Mouse (Mus musculus) liver, embryonic 16.5 days (tissue): ENCODE results near the gene Slc3a1. TPM values are rescaled to one million over a fixed set of nuclear protein-coding genes. Genes with fewer than 3 reads are reported as not detected.

Experiments
- ATAC-seq: fragments of 200-750 bp; cut with Nextera tagmentation; 2 replicates; pipeline ENCODE4 v1.8.0; 2017; ENCODE audit warnings: low read depth, mild to moderate bottlenecking, moderate number of reproducible peaks, moderate library complexity
- H3K27ac ChIP-seq: fragments of 300-500 bp; sonication (generic); 2 replicates; pipeline ENCODE4 v1.5.1; 2014; ENCODE audit warnings: mild to moderate bottlenecking, low read length
- H3K27me3 ChIP-seq: fragments of 300-500 bp; sonication (generic); 2 replicates; pipeline ENCODE4 v1.6.1; 2014; ENCODE audit warnings: low read depth, low read length, mixed read lengths; ENCODE audit not compliant: control insufficient read depth, insufficient read depth
- H3K36me3 ChIP-seq: fragments of 300-500 bp; sonication (generic); 2 replicates; pipeline ENCODE4 v1.6.1; 2014; ENCODE audit warnings: mild to moderate bottlenecking; ENCODE audit not compliant: control insufficient read depth, insufficient read depth
- H3K4me1 ChIP-seq: fragments of 300-500 bp; sonication (generic); 2 replicates; pipeline ENCODE4 v1.6.1; 2014; ENCODE audit warnings: low read depth, low read length, mixed read lengths; ENCODE audit not compliant: control insufficient read depth
- H3K4me2 ChIP-seq: fragments of 300-500 bp; sonication (generic); 2 replicates; pipeline ENCODE4 v1.6.1; 2014; ENCODE audit warnings: low read depth, low read length, mixed read lengths
- H3K4me3 ChIP-seq: fragments of 300-500 bp; sonication (generic); 2 replicates; pipeline ENCODE4 v1.5.1; 2014; ENCODE audit warnings: low read depth, mild to moderate bottlenecking, low read length
- H3K9ac ChIP-seq: fragments of 300-500 bp; sonication (generic); 2 replicates; pipeline ENCODE4 v1.6.1; 2014; ENCODE audit warnings: low read depth, low read length
- H3K9me3 ChIP-seq: fragments of 300-500 bp; sonication (generic); replicated peaks from 2 replicates; pipeline ENCODE4 v1.6.1; 2016; ENCODE audit warnings: low read length; ENCODE audit not compliant: control insufficient read depth
- WGBS: fragments of 180-500 bp; shearing (Covaris S2); extraction: QIAGEN DNeasy Blood & Tissue Kit; methylation state at CpG from one replicate; pipeline ENCODE4 v1.1.7; 2014; ENCODE audit not compliant: insufficient replicate concordance; 5-methylcytosine and 5-hydroxymethylcytosine counted together
- polyA plus RNA-seq: library from polyadenylated mRNA; unstranded; fragments of >200 nt; fragmentation: Nextera tagmentation; extraction: Ambion mirVana; gene quantifications from 2 replicates; pipeline ENCODE4 v1.2.1, GENCODE M21; 2015

Slc3a1 gene
- polyA plus RNA-seq, 1 experiment from 2014 or later, result 8.4 TPM

DNA sequence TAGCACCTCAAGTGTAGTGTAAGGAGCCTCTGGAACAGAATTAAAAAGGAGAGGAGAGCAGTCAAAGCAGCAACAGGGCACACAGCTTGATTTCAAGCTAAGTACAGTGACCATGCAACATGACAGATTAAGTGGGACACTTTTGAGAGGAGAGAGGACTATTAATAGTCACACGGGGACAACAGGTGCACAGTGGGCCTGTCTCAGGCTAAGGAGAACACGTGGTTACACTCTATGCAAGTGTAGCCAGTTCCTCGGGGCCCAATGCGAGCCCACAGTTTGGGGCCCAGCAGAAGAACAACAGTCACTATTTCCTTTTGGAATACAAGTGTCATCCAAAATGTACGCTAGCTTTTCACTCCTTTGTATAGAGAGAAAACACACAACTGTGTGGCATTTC lies 59.4 kb downstream of the Slc3a1 start:
- Histone ChIP-seq H3K4me1 (peaks cover 11% of the 10 kb centered on the region), H3K27ac (no peak overlapping the region), H3K9ac (no peak overlapping the region), H3K4me2 (no peak overlapping the region), H3K36me3 (no peaks in the 10 kb centered on the region), H3K27me3 (no peaks in the 10 kb centered on the region), H3K9me3 (no peaks in the 10 kb centered on the region), H3K4me3 (no peak overlapping the region)
- 71% methylated on average over 5 of the region's 5 CpGs for WGBS
- ATAC-seq, result no peak

DNA sequence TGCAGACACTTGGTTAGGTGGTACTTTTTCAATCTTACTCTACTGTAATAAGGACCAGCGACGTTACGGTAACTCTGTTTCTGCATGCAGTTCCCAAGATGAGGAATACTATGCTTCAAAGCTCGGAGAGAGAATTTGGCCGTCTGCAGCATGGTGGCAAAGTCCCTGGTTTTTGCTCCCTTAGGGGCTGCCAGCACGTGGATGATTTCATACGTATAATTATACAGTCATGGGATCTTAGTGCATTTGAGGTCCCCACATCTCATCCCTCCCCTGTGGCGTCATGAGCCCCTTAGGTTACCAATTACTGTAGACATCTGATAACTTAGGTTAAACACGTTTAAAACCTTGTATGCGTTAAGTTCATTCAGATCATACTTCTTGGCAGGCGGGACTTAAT lies 60.2 kb downstream of the Slc3a1 start:
- 81% methylated on average over 11 of the region's 11 CpGs for WGBS
- ATAC-seq, result no peak
- Histone ChIP-seq H3K27me3 (no peaks in the 10 kb centered on the region), H3K9ac (no peak overlapping the region), H3K4me1 (peaks cover 11% of the 10 kb centered on the region), H3K27ac (no peak overlapping the region), H3K4me3 (no peak overlapping the region), H3K4me2 (no peak overlapping the region), H3K9me3 (no peaks in the 10 kb centered on the region), H3K36me3 (no peaks in the 10 kb centered on the region)

DNA sequence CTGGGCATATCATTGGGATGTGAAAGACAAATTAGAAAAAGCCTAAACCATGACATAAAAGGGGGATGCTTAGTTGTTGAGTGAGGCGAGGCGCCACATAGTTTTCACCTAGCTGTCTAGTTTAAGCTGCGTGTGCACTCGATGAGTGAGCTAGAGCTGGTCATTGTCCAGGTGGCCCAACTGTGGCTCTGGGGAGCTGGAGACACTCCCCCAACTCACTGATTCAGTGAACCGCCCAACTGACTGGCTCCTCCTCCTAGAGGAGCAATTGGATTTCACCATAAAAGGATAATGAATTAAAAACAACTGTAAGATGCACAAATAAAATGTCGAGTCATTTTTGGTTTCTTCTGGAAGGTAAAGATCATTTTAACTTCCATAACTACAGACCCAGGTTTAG lies 60.8 kb downstream of the Slc3a1 start:
- peak overlapping the region; percentile 91 for H3K4me2 ChIP-seq
- 55% methylated on average over 6 of the region's 6 CpGs for WGBS
- H3K9ac ChIP-seq, result no peak overlapping the region; the same call in 1 of the 2 replicates
- H3K4me3 ChIP-seq, result peak overlapping the region; percentile 86
- no peaks in the 10 kb centered on the region for H3K36me3 ChIP-seq
- no peaks in the 10 kb centered on the region for H3K9me3 ChIP-seq
- no peak for ATAC-seq
- no peak overlapping the region for H3K27ac ChIP-seq
- H3K27me3 ChIP-seq, result no peaks in the 10 kb centered on the region
- peaks cover 11% of the 10 kb centered on the region for H3K4me1 ChIP-seq

DNA sequence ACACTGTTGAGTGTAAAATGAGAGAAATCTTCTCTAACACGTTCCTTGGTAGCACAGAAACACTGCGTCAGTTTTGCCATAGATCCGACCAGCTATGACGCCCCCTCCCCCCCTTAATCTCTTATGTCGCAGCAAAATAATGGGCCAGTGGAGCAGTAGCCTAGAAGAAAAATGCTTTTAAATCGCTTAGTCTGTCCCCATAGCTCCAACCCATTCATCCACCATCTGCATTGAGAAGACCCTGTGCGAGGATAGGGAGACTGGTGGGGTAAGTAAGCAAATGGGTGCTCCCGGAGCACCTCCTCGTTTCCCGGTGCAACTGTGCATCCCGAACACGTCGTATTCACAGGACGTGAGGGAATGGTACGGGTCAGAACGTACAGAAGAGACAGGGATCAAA lies 61.4 kb downstream of the Slc3a1 start:
- Histone ChIP-seq H3K4me3 (peak overlapping the region; percentile 86), H3K4me1 (peaks cover 11% of the 10 kb centered on the region), H3K36me3 (no peaks in the 10 kb centered on the region), H3K9me3 (no peaks in the 10 kb centered on the region), H3K27ac (peak overlapping the region; percentile 64), H3K27me3 (no peaks in the 10 kb centered on the region), H3K4me2 (peak overlapping the region; percentile 91), H3K9ac (peak overlapping the region; percentile 73)
- WGBS, result under 1% methylated on average over 16 of the region's 16 CpGs
- no peak for ATAC-seq

DNA sequence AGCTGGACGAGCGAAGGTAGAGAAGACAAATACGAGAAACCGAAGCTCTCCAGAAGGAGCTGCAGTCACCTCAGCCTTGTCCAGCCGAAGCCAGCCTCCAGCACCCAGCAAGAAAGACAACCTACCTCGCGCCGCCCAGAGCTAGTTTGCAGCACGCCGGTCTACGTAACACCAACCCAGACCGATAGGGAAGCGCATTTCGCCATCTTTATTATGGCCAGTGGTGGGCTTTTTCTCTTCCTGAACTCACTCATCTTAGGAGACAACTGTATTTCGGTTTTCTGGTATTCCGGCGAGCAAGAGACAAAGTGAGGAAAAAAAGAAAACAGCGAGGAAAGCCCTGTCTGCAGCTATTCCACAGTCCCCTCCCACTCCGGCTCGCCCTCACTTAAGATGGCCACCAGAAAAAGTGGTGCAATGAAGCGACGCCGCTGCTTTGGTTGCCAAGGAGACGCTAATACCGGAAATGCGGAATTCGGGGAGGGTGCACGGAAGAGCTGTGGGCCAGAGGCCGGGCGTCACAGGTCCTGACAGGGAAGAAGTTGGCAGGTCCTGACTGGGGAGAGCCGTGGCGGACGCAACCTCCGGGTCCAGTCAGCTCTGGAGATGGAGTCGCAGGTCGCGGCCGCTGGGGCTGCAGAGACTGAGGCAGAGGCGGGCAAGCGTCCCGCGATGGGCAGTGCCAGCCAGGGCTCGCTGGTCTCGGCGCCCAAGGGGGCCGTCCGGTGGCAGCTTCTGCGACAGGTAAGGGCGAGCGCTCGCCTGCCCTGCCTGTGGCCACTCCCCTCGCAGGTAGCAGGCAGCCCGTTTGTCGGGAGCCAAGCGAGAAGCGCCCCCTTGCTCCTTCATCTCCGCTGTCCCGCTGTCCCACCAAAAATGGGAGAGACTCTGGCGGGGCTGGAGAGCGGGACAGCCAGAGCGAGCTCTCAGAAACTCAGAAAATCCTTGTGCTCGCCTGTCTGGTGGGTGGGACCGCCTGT lies 62.2 kb downstream of the Slc3a1 start, which contains the start of the genes Prepl and Camkmt:
Gene Prepl, minus strand, starts transcription at position 122 of the 980 bp plus-strand sequence.
Gene Camkmt, plus strand, starts transcription at position 433 of the 980 bp plus-strand sequence.
- H3K4me2 ChIP-seq, result peak within 1 kb of the TSS; percentile 91
- under 1% methylated on average over 63 of the region's 63 CpGs for WGBS

DNA sequence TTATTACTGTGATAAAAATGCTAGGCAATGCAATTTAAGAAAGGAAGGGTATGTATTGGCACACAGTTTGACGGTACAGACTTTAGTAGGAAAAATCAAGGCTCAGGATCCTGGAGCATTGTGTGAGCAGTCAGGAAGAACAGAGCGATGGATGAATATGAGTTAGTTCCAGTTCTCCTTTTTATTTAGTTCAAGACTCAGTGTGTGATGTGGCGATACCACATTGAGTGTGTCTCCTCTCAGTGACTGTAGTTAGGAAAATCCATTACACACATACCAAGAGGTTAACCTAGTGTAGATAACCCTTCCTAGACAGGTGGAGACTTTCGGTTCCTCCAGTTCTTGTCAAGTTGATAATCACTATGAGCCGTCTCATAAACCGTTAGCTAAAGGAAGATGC lies 63.6 kb downstream of the Slc3a1 start:
- H3K4me3 ChIP-seq, result no peak overlapping the region
- no peaks in the 10 kb centered on the region for H3K36me3 ChIP-seq
- 82% methylated on average over 6 of the region's 6 CpGs for WGBS
- H3K4me2 ChIP-seq, result no peak overlapping the region
- H3K9ac ChIP-seq, result no peak overlapping the region
- no peak for ATAC-seq
- H3K27ac ChIP-seq, result no peak overlapping the region
- H3K9me3 ChIP-seq, result no peaks in the 10 kb centered on the region
- H3K4me1 ChIP-seq, result peaks cover 11% of the 10 kb centered on the region
- H3K27me3 ChIP-seq, result no peaks in the 10 kb centered on the region

More for the DNA sequence above, 62.2 kb downstream of the Slc3a1 start, which contains the start of the genes Prepl and Camkmt:
- H3K27me3 ChIP-seq, result no peaks in the 10 kb centered on the region
- no peaks in the 10 kb centered on the region for H3K9me3 ChIP-seq
- no peaks in the 10 kb centered on the region for H3K36me3 ChIP-seq
- ATAC-seq, result peak; percentile 98
- H3K27ac ChIP-seq, result peak within 1 kb of the TSS; percentile 78
- H3K4me1 ChIP-seq, result peaks cover 11% of the 10 kb centered on the region
- peak within 1 kb of the TSS; percentile 78 for H3K9ac ChIP-seq
- H3K4me3 ChIP-seq, result peak within 1 kb of the TSS; percentile 86

DNA sequence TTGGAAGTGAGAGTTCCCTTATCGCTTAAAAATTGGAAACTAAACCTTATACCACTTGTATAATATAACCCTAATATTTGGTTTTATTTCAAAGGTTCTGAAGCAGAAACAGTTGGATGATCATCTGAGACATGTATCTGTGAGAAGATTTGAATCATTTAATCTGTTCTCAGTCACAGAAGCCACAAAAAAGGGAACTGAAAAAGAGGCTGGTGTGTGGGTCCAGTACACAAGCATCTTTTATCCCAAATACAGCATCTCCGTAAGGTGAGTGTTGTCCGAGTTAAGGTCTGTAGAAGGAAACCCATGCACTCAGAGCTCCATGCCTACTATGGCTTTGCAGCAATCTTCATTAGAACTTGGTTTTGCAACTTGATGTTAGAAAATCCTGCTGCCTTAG lies 68.2 kb downstream of the Slc3a1 start:
- Histone ChIP-seq H3K36me3 (0 out of 2 replicates have a peak, but pooled peaks cover 8% of the 10 kb centered on the region), H3K9ac (no peak overlapping the region), H3K4me2 (no peak overlapping the region), H3K27ac (no peak overlapping the region), H3K4me1 (peaks cover 3% of the 10 kb centered on the region), H3K4me3 (no peak overlapping the region), H3K9me3 (no peaks in the 10 kb centered on the region; the same call in 1 of the 2 replicates), H3K27me3 (no peaks in the 10 kb centered on the region)
- ATAC-seq, result no peak
- 79% methylated on average over 3 of the region's 3 CpGs for WGBS

DNA sequence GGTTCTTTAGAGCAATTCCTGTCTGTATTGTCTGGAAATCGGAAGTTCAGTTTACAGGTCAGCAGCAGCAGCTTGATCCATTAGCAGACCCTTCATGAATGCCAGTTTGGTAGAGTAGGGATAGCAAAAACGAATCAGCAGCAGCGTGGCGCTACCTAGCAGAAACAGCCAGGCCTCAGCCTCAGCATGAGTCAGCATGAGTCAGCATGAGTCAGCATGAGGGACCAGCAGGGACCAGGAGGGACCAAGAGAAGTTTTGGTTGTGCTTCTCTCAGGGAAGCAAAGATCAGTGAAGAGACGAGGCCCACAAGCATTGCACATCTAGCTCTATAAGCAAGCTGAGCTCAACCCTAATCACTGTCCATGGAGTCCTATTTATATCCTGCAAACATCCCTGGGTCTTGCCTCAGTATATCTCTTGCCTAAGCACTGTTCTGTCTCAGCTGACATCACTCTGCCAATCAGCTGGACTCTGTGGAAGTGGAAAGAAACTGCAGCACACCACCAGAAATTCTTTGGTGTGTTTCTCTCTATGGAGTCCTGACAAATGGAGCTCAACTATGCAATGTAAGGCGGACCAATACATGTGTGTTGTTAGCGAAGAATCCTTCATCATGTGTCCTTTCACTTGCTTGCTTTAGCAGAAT lies 70.6 kb downstream of the Slc3a1 start:
- peak; percentile 65 for ATAC-seq

More for the DNA sequence above, 70.6 kb downstream of the Slc3a1 start:
- H3K9me3 ChIP-seq, result no peaks in the 10 kb centered on the region; the same call in 1 of the 2 replicates
- peaks cover 6% of the 10 kb centered on the region for H3K4me1 ChIP-seq
- no peak overlapping the region for H3K4me3 ChIP-seq
- no peak overlapping the region for H3K4me2 ChIP-seq
- WGBS, result 77% methylated on average over 7 of the region's 7 CpGs
- H3K27me3 ChIP-seq, result no peaks in the 10 kb centered on the region
- no peak overlapping the region for H3K27ac ChIP-seq
- H3K9ac ChIP-seq, result no peak overlapping the region
- 0 out of 2 replicates have a peak, but pooled peaks cover 8% of the 10 kb centered on the region for H3K36me3 ChIP-seq
